Mouse (Mus musculus): Measurements from ENCODE around the gene Gm17304. TPM values are rescaled to one million over a fixed set of nuclear protein-coding genes. Genes with fewer than 3 reads are reported as not detected.
A peak's percentile ranks its signal among the peaks of the same experiment; 100 is the strongest.

Gm17304 gene
- polyA plus RNA-seq, 1 experiment: not detected

DNA sequence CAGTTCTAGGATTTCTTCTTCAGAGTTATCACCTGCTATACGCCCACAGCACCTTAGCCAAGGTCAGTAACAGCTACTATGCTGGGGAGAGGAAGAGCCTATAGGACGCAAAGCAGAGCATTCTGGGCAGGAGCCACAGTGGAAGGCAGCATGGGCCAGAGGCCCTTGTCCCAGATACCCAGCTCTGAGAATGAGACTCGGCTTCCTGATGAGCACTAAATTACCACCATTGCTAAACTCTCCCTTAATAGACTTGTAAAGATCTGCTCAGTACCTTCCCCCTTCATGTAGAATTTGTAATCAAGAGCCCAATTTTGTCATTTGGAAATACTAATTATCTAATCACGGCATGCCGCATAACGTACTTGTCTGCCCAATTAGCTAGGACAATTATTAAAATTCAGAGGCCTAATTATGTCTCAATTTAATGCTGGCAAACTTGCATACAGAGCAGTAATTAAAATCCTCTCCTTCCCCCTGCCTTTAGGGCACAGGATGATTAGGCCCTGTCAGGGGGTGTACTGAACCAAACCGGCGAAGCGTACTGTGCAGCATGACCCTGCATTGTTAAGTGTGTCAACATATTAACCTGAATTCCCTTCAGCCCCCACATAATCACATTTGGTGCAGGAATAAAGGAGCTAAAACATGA lies 31.5 kb upstream of the Gm17304 start:
- peaks cover 2% of the 10 kb centered on the region for H3K27me3 ChIP-seq (replicated peaks; ENCODE audit: control insufficient read depth, insufficient read depth, low read length)
- no peak for TF ChIP-seq POLR2A (IDR thresholded peaks at IDR 0.05; ENCODE audit: low read depth, low read length)
- TF ChIP-seq CTCF (conservative IDR thresholded peaks at IDR 0.05; ENCODE audit: insufficient read depth, insufficient read length, low read depth, low read length): no peak
- WGBS: 81% methylated on average over 9 of the region's 9 CpGs
- H3K27ac ChIP-seq (ENCODE audit: insufficient read depth, low read depth, low read length): no peak overlapping the region
- no peaks in the 10 kb centered on the region for H3K36me3 ChIP-seq (ENCODE audit: control insufficient read depth, insufficient read depth, low read length)
- no peak for DNase-seq
- H3K4me1 ChIP-seq (ENCODE audit: control insufficient read depth, insufficient read depth, low read length): no peaks in the 10 kb centered on the region
- no peak overlapping the region for H3K4me3 ChIP-seq (ENCODE audit: insufficient read depth, low read depth, low read length)

DNA sequence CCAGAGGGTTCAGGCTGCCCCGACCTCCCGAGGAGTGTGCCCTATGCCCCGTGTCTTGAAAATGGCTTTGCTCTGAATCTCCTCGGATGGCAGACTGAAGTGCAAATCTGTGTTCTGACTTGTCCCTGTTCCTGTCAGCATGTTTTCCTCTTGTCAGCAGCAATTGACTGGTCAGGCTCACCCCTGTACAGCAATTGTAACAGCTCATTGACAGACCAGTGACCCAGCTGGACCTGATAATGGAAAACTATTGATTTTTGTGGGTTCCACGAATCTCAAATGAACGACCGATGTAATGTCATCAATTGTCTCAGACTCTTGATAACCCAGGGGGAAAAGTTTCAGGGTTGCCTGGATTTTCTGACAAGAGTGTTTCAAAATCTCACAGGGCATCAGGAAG lies 28.0 kb upstream of the Gm17304 start:
- no peaks in the 10 kb centered on the region for H3K4me1 ChIP-seq (ENCODE audit: control insufficient read depth, insufficient read depth, low read length)
- TF ChIP-seq CTCF (conservative IDR thresholded peaks at IDR 0.05; ENCODE audit: insufficient read depth, insufficient read length, low read depth, low read length) (no peak), POLR2A (IDR thresholded peaks at IDR 0.05; ENCODE audit: low read depth, low read length) (no peak)
- no peak for DNase-seq
- no peak overlapping the region for H3K27ac ChIP-seq (ENCODE audit: insufficient read depth, low read depth, low read length)
- no peaks in the 10 kb centered on the region for H3K36me3 ChIP-seq (ENCODE audit: control insufficient read depth, insufficient read depth, low read length)
- H3K27me3 ChIP-seq (replicated peaks; ENCODE audit: control insufficient read depth, insufficient read depth, low read length): no peaks in the 10 kb centered on the region
- WGBS: 89% methylated on average over 7 of the region's 7 CpGs
- no peak overlapping the region for H3K4me3 ChIP-seq (ENCODE audit: insufficient read depth, low read depth, low read length)

DNA sequence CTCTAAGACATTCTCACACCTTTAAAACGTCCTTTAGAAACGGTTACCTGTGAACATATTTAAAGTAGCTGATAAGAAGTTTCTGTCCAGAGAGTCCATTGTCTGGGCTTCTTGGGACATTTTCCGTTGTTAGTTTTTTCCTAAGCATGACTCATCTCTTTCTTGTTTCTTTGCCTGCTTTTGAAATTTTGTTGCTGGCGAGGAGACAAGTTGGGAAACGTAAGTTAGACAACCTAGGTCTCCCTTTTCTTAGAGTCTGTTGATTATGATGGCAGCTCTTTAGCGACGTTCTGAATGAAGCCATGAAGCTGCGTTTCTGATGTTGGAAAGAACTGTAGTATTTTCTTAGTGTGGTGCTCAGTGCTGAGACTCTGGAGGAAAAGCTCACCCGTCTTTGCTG lies 19.9 kb upstream of the Gm17304 start:
- TF ChIP-seq CTCF (conservative IDR thresholded peaks at IDR 0.05; ENCODE audit: insufficient read depth, insufficient read length, low read depth, low read length): no peak
- TF ChIP-seq POLR2A (IDR thresholded peaks at IDR 0.05; ENCODE audit: low read depth, low read length): no peak

DNA sequence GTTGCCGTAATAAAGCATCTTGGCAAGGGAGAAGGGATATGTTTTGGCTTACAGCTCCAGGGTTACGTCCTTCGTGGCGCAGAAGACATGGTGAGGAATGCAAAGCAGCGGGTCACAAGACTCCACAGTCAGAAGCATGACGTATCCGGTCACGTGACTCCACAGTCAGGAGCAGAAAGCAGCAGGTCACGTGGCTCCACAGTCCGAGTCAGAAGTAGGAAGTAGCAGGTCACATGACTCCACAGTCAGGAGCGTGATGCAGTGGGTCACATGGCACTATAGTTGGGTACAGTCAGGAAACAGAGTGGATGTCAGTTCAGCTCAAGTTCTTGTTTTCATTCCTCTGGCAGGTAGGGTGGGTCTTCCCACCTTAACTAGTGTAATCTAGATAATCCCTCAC lies 19.2 kb upstream of the Gm17304 start:
- H3K27me3 ChIP-seq (replicated peaks; ENCODE audit: control insufficient read depth, insufficient read depth, low read length): no peaks in the 10 kb centered on the region
- TF ChIP-seq CTCF (conservative IDR thresholded peaks at IDR 0.05; ENCODE audit: insufficient read depth, insufficient read length, low read depth, low read length) (no peak), POLR2A (IDR thresholded peaks at IDR 0.05; ENCODE audit: low read depth, low read length) (no peak)
- no peak overlapping the region for H3K4me3 ChIP-seq (ENCODE audit: insufficient read depth, low read depth, low read length)
- 86% methylated on average over 11 of the region's 11 CpGs for WGBS
- no peaks in the 10 kb centered on the region for H3K4me1 ChIP-seq (ENCODE audit: control insufficient read depth, insufficient read depth, low read length)
- no peaks in the 10 kb centered on the region for H3K36me3 ChIP-seq (ENCODE audit: control insufficient read depth, insufficient read depth, low read length)
- no peak overlapping the region for H3K27ac ChIP-seq (ENCODE audit: insufficient read depth, low read depth, low read length)
- peak; percentile 7 for DNase-seq

More for the DNA sequence above, 19.9 kb upstream of the Gm17304 start:
- no peak overlapping the region for H3K27ac ChIP-seq (ENCODE audit: insufficient read depth, low read depth, low read length)
- no peaks in the 10 kb centered on the region for H3K36me3 ChIP-seq (ENCODE audit: control insufficient read depth, insufficient read depth, low read length)
- H3K4me3 ChIP-seq (ENCODE audit: insufficient read depth, low read depth, low read length): no peak overlapping the region
- no peaks in the 10 kb centered on the region for H3K4me1 ChIP-seq (ENCODE audit: control insufficient read depth, insufficient read depth, low read length)
- WGBS: 93% methylated on average over 9 of the region's 9 CpGs
- H3K27me3 ChIP-seq (replicated peaks; ENCODE audit: control insufficient read depth, insufficient read depth, low read length): no peaks in the 10 kb centered on the region
- no peak for DNase-seq

DNA sequence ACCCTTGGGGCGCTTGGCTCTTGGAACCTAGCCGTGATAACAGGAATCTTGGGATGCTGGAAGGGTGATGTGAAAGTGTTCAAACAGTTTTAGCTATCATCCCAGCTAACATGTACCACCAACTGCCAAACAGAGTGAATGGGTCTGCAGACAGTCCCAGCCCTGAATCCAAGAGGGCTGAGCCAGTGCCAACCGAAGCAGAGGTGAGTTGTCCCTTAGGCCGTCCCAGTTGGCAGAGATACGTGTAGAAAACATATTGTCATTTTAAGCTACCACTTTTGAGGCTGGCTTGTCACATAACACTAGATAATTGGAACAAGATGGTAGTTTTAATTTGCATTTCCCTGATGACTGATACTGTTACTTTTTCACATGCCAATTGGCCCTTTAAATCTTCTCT lies 18.2 kb upstream of the Gm17304 start:
- H3K36me3 ChIP-seq (ENCODE audit: control insufficient read depth, insufficient read depth, low read length): no peaks in the 10 kb centered on the region
- DNase-seq: no peak
- H3K4me3 ChIP-seq (ENCODE audit: insufficient read depth, low read depth, low read length): no peak overlapping the region
- WGBS: 96% methylated on average over 5 of the region's 5 CpGs
- H3K27me3 ChIP-seq (replicated peaks; ENCODE audit: control insufficient read depth, insufficient read depth, low read length): no peaks in the 10 kb centered on the region
- H3K4me1 ChIP-seq (ENCODE audit: control insufficient read depth, insufficient read depth, low read length): no peaks in the 10 kb centered on the region
- TF ChIP-seq CTCF (conservative IDR thresholded peaks at IDR 0.05; ENCODE audit: insufficient read depth, insufficient read length, low read depth, low read length) (no peak), POLR2A (IDR thresholded peaks at IDR 0.05; ENCODE audit: low read depth, low read length) (no peak)
- no peak overlapping the region for H3K27ac ChIP-seq (ENCODE audit: insufficient read depth, low read depth, low read length)

DNA sequence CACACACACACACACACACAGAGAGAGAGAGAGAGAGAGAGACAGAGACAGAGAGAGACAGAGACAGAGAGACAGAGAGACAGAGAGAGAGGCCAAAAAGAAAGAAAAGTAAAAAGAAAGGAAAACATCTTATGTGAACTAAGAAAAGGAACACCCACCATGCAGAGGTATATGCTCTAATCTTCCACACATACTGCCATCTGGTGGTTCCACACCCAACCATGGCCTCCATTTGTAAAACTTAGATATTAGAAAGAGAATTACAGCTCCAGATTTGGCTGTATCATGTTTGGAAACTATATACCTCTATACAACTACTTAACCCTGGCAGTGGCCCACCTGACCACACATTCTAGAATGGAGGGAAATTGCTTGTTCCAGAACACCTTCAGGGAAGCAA lies 14.5 kb upstream of the Gm17304 start:
- H3K4me1 ChIP-seq (ENCODE audit: control insufficient read depth, insufficient read depth, low read length): no peaks in the 10 kb centered on the region
- TF ChIP-seq CTCF (conservative IDR thresholded peaks at IDR 0.05; ENCODE audit: insufficient read depth, insufficient read length, low read depth, low read length) (no peak), POLR2A (IDR thresholded peaks at IDR 0.05; ENCODE audit: low read depth, low read length) (no peak)
- no peak overlapping the region for H3K4me3 ChIP-seq (ENCODE audit: insufficient read depth, low read depth, low read length)
- no peaks in the 10 kb centered on the region for H3K36me3 ChIP-seq (ENCODE audit: control insufficient read depth, insufficient read depth, low read length)
- DNase-seq: no peak
- H3K27ac ChIP-seq (ENCODE audit: insufficient read depth, low read depth, low read length): no peak overlapping the region
- H3K27me3 ChIP-seq (replicated peaks; ENCODE audit: control insufficient read depth, insufficient read depth, low read length): no peaks in the 10 kb centered on the region

DNA sequence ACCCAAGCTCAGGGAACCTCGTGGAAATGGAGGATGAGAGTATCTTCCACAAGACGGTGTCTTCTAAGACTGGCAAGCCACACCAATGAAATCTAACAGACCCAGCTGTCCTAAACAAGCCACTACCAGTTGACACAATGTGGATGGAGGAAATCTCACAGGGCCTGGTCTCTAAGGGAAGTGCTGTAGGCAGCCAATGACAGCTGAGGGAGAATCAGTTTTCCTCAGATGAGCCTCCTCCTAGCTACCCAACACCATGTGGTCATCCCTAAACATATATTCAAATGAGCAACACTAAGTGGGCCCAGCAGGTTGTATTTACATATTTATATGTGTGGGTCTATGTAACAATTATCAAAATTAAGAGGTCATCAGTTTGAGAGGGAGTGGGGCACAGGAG lies 11.4 kb upstream of the Gm17304 start:
- DNase-seq: no peak
- Histone ChIP-seq H3K36me3 (ENCODE audit: control insufficient read depth, insufficient read depth, low read length) (no peaks in the 10 kb centered on the region), H3K4me1 (ENCODE audit: control insufficient read depth, insufficient read depth, low read length) (no peaks in the 10 kb centered on the region), H3K27ac (ENCODE audit: insufficient read depth, low read depth, low read length) (no peak overlapping the region), H3K27me3 (replicated peaks; ENCODE audit: control insufficient read depth, insufficient read depth, low read length) (no peaks in the 10 kb centered on the region), H3K4me3 (ENCODE audit: insufficient read depth, low read depth, low read length) (no peak overlapping the region)
- no peak for TF ChIP-seq POLR2A (IDR thresholded peaks at IDR 0.05; ENCODE audit: low read depth, low read length)
- no peak for TF ChIP-seq CTCF (conservative IDR thresholded peaks at IDR 0.05; ENCODE audit: insufficient read depth, insufficient read length, low read depth, low read length)
- 89% methylated on average over 2 of the region's 2 CpGs for WGBS

Data from kidney, adult 2 months (tissue).